Mouse (Mus musculus) heart, embryonic 14.5 days (tissue): Measurements from ENCODE around the gene Neu2. TPM values are rescaled to one million over a fixed set of nuclear protein-coding genes. Genes with fewer than 3 reads are reported as not detected.

Experiments
- ATAC-seq: fragments of 200-750 bp; cut with Nextera tagmentation; 2 replicates; pipeline ENCODE4 v1.8.0; 2017; ENCODE audit warnings: low read depth, moderate TSS enrichment; ENCODE audit not compliant: insufficient number of reproducible peaks, insufficient read depth, low FRiP score
- H3K27ac ChIP-seq, 2 experiments: fragments of 200-500 bp in 1 of 2; fragments of 300-500 bp in 1 of 2; sonication (generic) in 1 of 2; replicated peaks in 1 of 2; 2 replicates each; pipeline ENCODE4 v1.5.1; 2012 to 2014; ENCODE audit warnings: low read depth in 2 of 2, low read length in 2 of 2, control low read depth in 1 of 2, mild to moderate bottlenecking in 1 of 2, mixed read lengths in 1 of 2; ENCODE audit not compliant: control insufficient read depth in 1 of 2, insufficient read depth in 1 of 2
- H3K27me3 ChIP-seq: fragments of 300-500 bp; sonication (generic); 2 replicates; pipeline ENCODE4 v1.6.1; 2014; ENCODE audit warnings: mild to moderate bottlenecking, low read length, control low read depth; ENCODE audit not compliant: control insufficient read depth, insufficient read depth
- H3K36me3 ChIP-seq: fragments of 300-500 bp; sonication (generic); 2 replicates; pipeline ENCODE4 v1.6.1; 2014; ENCODE audit warnings: mild to moderate bottlenecking, control low read depth, low read length, mixed read lengths; ENCODE audit not compliant: control insufficient read depth, insufficient read depth
- H3K4me1 ChIP-seq, 2 experiments: fragments of 200-500 bp in 1 of 2; fragments of 300-500 bp in 1 of 2; sonication (generic) in 1 of 2; 2 replicates each; pipeline ENCODE4 v1.6.1; 2012 to 2014; ENCODE audit warnings: low read length in 2 of 2, control low read depth in 1 of 2, mixed read lengths in 1 of 2; ENCODE audit not compliant: control insufficient read depth in 2 of 2, insufficient read depth in 2 of 2
- H3K4me2 ChIP-seq: fragments of 300-500 bp; sonication (generic); 2 replicates; pipeline ENCODE4 v1.6.1; 2014; ENCODE audit warnings: mild to moderate bottlenecking, low read length
- H3K4me3 ChIP-seq, 2 experiments: fragments of 200-500 bp in 1 of 2; fragments of 300-500 bp in 1 of 2; sonication (generic) in 1 of 2; 2 replicates each; pipeline ENCODE4 v1.5.1; 2012 to 2014; ENCODE audit warnings: low read length in 2 of 2, mild to moderate bottlenecking in 2 of 2, control low read depth in 1 of 2, low read depth in 1 of 2, moderate library complexity in 1 of 2; ENCODE audit not compliant: control insufficient read depth in 1 of 2, insufficient read depth in 1 of 2
- H3K9ac ChIP-seq: fragments of 300-500 bp; sonication (generic); 2 replicates; pipeline ENCODE4 v1.6.1; 2014; ENCODE audit warnings: mild to moderate bottlenecking, low read length
- H3K9me3 ChIP-seq: fragments of 300-500 bp; sonication (generic); 2 replicates; pipeline ENCODE4 v1.6.1; 2016; ENCODE audit warnings: low read length, control low read depth; ENCODE audit not compliant: control insufficient read depth
- WGBS: fragments of 180-500 bp; shearing (Covaris S2); extraction: QIAGEN DNeasy Blood & Tissue Kit; methylation state at CpG from one replicate; pipeline ENCODE4 v1.1.7; 2014; 5-methylcytosine and 5-hydroxymethylcytosine counted together
- polyA plus RNA-seq: library from polyadenylated mRNA; unstranded; fragments of >200 nt; fragmentation: Nextera tagmentation; extraction: Ambion mirVana; gene quantifications from 2 replicates; pipeline ENCODE4 v1.2.1, GENCODE M21; 2014

The Neu2 gene
- polyA plus RNA-seq, 1 experiment from 2014 or later = not detected

DNA sequence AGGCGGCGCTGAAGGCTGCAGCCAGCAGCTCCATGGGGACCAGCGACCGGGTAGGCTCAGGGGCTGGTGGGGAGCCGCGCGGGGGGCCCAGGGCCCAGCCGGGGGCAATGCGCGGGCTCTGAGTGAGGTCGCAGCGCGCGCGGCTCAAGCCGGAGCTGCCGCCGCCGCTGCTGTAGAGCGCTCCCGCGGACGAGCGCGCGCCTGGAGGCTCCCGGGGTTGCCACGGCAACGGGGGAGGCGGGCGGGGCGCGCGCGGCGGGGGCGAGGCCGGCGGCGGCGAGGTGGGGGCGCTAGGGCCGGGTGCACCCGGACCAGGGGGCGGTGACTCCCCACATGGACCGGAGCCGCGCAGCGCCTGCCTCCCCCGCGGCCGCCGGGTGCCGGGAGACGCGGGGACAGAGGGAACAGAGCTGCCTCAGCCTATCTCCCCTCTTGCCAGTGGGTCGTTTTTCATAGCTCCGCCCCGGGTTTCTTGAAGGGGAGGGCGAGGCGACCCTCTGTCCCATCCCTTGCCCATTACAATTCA, 540 bp downstream of the Neu2 start:
- peaks cover 48% of the 10 kb centered on the region for H3K27me3 ChIP-seq
- no peak overlapping the region for H3K27ac ChIP-seq
- H3K9ac ChIP-seq = peak overlapping the region; percentile 62; the same call in 1 of the 2 replicates
- H3K36me3 ChIP-seq = no peaks in the 10 kb centered on the region
- H3K4me1 ChIP-seq = peaks cover 4 to 12% of the 10 kb centered on the region in 2 experiments; a peak in 3 of 4 replicates
- ATAC-seq = peak; percentile 32; the same call in 1 of the 2 replicates
- H3K4me2 ChIP-seq = peak overlapping the region; percentile 100
- H3K4me3 ChIP-seq = peak overlapping the region; percentile 52 to 66
- H3K9me3 ChIP-seq = peaks cover 6% of the 10 kb centered on the region; the same call in 1 of the 2 replicates
- under 1% methylated on average over 60 of the region's 61 CpGs for WGBS

DNA sequence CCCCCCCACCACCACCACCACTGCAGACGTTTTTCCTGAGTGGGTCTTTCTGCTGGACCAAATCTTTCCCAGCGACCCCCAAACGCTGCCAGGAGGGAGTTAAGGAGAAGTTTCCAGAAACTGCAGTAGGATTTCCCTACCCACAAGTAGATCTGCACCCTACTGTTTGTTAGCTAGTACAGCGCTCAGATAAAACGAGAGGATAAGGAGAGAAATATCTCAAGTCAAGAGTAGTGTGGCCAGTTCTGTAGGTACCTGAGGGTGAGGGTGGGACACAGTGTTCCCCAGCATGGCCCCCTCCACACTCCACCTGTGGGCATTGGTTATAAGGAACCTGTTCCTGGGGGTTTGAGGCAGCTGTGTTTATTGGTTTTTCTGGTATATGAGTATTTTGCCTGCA, 1.2 kb downstream of the Neu2 start:
- no peak overlapping the region for H3K9ac ChIP-seq
- no peaks in the 10 kb centered on the region for H3K36me3 ChIP-seq
- peaks cover 48% of the 10 kb centered on the region for H3K27me3 ChIP-seq
- ATAC-seq = no peak
- no peak overlapping the region for H3K27ac ChIP-seq
- peaks cover 6% of the 10 kb centered on the region; the same call in 1 of the 2 replicates for H3K9me3 ChIP-seq
- peak overlapping the region; percentile 52 to 66; a peak in 2 of 4 replicates for H3K4me3 ChIP-seq
- H3K4me1 ChIP-seq = peaks cover 4 to 12% of the 10 kb centered on the region in 2 experiments; a peak in 3 of 4 replicates
- 20% methylated on average over 5 of the region's 5 CpGs for WGBS
- peak overlapping the region; percentile 100 for H3K4me2 ChIP-seq

DNA sequence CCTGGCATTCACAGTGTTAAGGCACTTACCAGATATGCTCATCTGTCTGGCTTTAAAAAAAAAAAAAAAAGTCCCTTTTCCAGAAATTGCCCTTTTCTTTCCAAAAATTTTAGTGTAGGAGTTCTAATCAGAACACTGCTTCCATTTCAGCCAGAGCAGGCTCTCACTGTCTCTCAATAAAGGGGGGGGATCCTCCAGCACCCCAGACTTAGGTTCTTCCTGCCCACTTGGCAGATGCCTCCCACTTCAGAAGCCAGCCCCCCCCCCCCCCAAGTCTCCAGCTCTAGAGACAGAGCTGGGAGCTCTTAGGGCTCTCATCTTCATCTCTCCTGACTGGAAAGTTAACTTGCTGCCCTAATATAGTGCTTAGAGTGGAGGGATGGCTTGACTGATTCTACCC, 10.8 kb downstream of the Neu2 start:
- H3K9ac ChIP-seq = no peak overlapping the region
- ATAC-seq = no peak
- no peaks in the 10 kb centered on the region for H3K9me3 ChIP-seq
- H3K4me2 ChIP-seq = no peak overlapping the region
- H3K4me1 ChIP-seq = no peaks in the 10 kb centered on the region
- no peak overlapping the region for H3K4me3 ChIP-seq
- no peak overlapping the region for H3K27ac ChIP-seq
- H3K27me3 ChIP-seq = no peaks in the 10 kb centered on the region
- no peaks in the 10 kb centered on the region for H3K36me3 ChIP-seq

DNA sequence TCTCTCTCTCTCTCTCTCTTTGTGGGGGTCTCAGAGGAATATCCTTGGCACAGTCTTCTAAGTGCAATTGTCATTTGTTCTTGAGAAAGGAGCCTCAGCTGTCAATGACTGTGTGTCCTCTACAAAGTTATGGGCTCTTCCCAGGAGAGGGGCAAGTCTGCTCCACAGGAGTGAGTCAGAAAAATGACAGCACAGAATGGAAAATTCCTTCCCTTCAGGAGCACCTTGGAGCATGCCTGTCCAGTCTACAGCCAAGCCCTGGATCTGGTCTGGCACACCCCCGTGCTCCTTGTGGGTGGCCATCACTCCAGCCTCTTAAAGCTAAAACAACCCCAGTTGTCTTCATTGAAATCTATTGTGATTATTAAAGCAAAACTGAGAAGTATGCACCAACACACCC, 11.8 kb downstream of the Neu2 start:
- no peaks in the 10 kb centered on the region for H3K36me3 ChIP-seq
- no peak overlapping the region for H3K27ac ChIP-seq

DNA sequence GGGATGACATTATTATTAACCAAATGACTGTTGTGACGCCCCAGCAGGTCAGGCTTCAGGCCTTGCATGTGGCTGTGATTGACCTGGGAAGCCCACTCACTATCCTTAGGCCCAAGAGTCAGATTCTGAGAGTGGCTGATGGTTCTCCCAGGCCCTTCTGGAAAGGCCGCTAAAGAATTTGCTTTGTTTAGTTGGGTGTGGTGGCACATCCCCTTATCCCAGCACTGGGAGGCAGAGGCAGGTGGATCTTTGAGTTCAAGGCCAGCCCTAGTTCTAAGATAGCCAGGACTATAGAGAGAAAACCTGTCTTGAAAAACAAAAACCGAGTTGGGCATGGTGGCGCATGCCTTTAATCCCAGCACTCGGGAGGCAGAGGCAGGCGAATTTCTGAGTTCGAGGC, 15.4 kb downstream of the Neu2 start:
- no peaks in the 10 kb centered on the region for H3K36me3 ChIP-seq
- H3K27ac ChIP-seq = no peak overlapping the region
- H3K4me1 ChIP-seq = no peaks in the 10 kb centered on the region
- WGBS = 90% methylated on average over 7 of the region's 7 CpGs
- H3K27me3 ChIP-seq = no peaks in the 10 kb centered on the region
- H3K4me3 ChIP-seq = no peak overlapping the region
- H3K9ac ChIP-seq = no peak overlapping the region
- no peak for ATAC-seq
- H3K9me3 ChIP-seq = no peaks in the 10 kb centered on the region
- H3K4me2 ChIP-seq = no peak overlapping the region

More for the DNA sequence above, 11.8 kb downstream of the Neu2 start:
- Histone ChIP-seq H3K9ac (no peak overlapping the region), H3K9me3 (no peaks in the 10 kb centered on the region), H3K4me3 (no peak overlapping the region), H3K4me2 (no peak overlapping the region), H3K4me1 (no peaks in the 10 kb centered on the region), H3K27me3 (no peaks in the 10 kb centered on the region)
- 35% methylated on average over 1 of the region's 1 CpGs for WGBS
- no peak for ATAC-seq

DNA sequence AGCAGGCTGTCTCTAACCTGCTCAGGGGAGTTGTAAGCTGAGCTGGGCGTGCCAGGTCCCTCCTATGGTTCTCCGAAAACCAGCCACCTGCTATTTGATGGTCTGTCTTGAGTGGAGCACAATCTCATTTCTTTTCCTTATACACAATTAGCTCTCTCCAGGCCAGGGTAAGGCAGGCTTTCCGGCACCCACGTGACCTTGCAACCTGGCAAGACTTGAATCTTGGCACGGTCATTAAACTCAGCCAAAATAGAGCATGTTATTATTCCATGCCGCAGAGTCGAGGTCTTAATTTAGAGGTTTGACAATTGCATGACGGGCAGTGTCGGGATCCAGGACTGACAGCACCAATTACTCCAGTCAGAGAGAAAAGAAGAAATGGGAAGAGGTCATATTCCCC, 17.5 kb downstream of the Neu2 start:
- Histone ChIP-seq H3K9me3 (no peaks in the 10 kb centered on the region), H3K36me3 (no peaks in the 10 kb centered on the region), H3K27me3 (no peaks in the 10 kb centered on the region), H3K4me2 (no peak overlapping the region), H3K4me3 (no peak overlapping the region), H3K9ac (no peak overlapping the region), H3K27ac (no peak overlapping the region), H3K4me1 (no peaks in the 10 kb centered on the region)
- ATAC-seq = no peak
- 85% methylated on average over 9 of the region's 9 CpGs for WGBS

DNA sequence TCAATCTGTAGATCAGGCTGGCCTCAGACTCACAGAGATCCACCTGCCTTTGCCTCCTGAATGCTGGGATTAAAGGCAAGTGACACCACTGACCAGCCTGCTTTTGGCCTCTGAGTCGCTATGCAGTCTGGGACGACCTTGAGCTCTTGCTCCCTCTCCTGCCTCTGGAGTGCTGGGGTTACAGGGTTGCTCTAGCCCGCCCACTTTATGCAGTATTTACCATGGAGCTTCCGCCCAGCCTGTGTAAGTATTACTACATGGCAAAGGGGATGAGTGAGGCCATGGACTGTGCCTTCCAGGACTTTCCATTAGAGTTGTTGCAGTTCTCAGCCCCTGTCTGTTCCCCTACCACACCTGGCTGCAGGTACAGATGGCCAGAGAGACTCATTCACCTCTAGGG, 22.7 kb downstream of the Neu2 start:
- 73% methylated on average over 4 of the region's 4 CpGs for WGBS
- H3K9me3 ChIP-seq = no peaks in the 10 kb centered on the region
- no peak overlapping the region for H3K4me3 ChIP-seq
- no peaks in the 10 kb centered on the region for H3K4me1 ChIP-seq
- H3K4me2 ChIP-seq = no peak overlapping the region
- no peaks in the 10 kb centered on the region for H3K36me3 ChIP-seq
- H3K27me3 ChIP-seq = no peaks in the 10 kb centered on the region
- no peak overlapping the region for H3K27ac ChIP-seq
- no peak for ATAC-seq
- no peak overlapping the region for H3K9ac ChIP-seq

DNA sequence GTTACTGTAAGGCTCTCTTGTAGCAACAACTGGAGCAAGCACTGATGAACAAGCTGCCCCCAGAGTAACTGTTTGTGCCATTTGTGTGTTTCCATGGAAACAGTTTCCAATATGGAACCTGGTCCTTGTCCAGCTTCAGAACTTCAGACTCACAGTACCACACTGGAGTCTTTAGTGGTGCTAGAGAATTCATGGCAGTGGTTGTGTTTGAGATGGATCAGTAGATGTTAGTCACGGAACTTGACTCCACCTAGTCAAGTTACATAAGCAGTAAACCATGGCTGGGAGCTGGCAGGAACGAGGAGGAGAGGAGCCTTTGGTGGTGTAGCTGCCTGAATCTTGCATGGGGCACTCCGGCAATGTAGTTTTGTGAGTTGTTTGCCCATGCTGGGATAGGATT, 24.4 kb downstream of the Neu2 start:
- Histone ChIP-seq H3K4me2 (no peak overlapping the region), H3K27ac (no peak overlapping the region), H3K4me1 (no peaks in the 10 kb centered on the region), H3K27me3 (no peaks in the 10 kb centered on the region), H3K36me3 (no peaks in the 10 kb centered on the region), H3K9ac (no peak overlapping the region), H3K9me3 (no peaks in the 10 kb centered on the region), H3K4me3 (no peak overlapping the region)
- 70% methylated on average over 3 of the region's 3 CpGs for WGBS
- ATAC-seq = no peak
